Mouse (Mus musculus) lung, adult 2 months (tissue): ENCODE measurements around the gene Kcnn1.

Experiments
- CTCF ChIP-seq: fragments of 200-500 bp; IDR thresholded peaks from 2 replicates; pipeline ENCODE4 v1.5.1; 2011; ENCODE audit warnings: mild to moderate bottlenecking, low read length, control low read depth; ENCODE audit not compliant: insufficient read depth
- POLR2A ChIP-seq: fragments of 200-500 bp; IDR thresholded peaks from 2 replicates; pipeline ENCODE4 v1.6.1; 2011; ENCODE audit warnings: low read depth, mild to moderate bottlenecking, control low read depth, low read length, borderline replicate concordance; ENCODE audit errors: extremely low read depth

GRCm38 (mm10) chr8:70902211-70902610 is 39.2 kb upstream of the Kcnn1 start:
- TF ChIP-seq POLR2A (no peak), CTCF (no peak)
